Mouse (Mus musculus): ENCODE results near the gene Gabrg1.

Gabrg1 gene

DNA sequence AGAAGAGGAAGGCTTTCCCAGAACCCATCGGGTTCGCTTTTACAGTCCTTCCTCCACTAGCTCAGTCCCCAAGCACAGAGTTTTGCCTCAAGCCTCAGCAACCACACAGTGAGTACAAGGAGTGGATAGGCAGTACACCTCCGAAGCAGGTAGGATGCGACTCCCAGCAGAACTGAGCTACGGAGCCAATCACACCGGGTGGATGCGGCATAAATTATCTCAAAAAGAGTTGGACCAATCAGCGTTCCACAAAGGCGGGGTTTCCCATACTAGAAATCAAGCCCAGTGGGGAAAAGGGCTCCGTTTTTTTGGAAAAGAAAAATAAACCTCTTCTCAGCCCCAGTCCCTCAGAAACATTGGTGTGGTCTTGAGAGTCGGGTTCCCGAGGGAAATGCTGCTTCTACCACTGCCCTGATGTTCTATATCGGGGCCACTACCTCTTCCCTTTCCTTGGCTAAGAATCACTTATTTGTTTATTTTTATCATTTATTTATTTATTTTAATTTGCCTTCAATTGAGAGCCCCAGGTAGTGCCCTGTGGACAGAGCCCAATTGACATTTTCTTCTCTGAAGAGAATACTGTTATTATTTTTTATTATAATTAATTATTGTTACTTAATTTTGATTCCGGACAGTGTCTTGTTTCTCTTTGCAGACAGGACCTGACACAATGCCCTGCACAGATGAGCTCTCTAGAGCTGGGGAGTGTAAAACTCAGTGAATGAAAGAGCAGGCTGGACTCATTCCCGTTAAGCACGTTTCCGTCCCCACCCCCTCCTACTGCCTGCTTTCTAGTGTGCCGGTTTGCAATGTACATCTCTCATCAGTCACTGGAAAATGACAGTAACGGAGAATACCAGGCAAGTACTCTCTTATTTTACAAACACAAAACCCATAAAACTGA, at the start of gene Gabrg1:
TSS of gene Gabrg1 (minus strand) at position 426 of the 904 bp plus-strand sequence.
- DNase-seq (ENCODE audit: low spot score) = no peak

DNA sequence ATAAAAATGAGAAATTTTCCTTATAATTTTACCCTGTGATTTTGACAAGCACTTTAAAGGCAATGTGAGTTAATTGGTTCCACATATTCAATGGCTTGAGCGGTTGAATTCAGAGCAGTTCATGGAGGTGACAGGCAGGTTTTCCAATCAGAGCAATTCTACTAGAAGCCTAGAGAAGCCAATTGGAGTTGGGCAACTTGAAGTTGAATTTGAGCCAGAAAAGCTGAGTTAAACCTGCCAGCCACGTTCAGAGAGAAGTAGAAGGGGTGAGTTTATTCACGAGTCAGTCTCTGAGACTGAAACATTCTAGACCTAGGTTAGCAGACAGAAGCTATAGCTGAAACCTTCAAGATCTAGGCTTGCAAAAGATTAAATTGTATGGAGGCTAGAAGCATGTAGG, 41.6 kb upstream of the Gabrg1 start:
- no peak for DNase-seq (ENCODE audit: low spot score)

DNA sequence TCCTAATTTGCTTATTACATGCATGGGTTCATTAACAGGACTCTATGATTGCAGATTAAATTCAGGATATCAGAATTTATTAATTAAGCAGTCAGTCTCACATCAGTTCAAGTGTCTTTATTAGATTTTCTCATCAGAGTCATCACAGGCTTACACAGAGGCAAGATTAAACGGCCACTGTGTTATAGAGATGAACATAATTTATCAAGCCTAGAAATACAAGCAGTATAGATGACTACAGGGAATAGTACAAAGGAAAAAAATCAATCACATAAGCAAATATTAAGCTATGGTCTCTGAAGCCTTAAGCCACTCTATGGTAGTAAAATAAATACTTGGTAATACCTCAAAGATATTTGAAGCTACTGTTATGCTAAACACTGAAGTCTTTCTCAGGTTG, 27.7 kb upstream of the Gabrg1 start:
- no peak for DNase-seq (ENCODE audit: low spot score)

DNA sequence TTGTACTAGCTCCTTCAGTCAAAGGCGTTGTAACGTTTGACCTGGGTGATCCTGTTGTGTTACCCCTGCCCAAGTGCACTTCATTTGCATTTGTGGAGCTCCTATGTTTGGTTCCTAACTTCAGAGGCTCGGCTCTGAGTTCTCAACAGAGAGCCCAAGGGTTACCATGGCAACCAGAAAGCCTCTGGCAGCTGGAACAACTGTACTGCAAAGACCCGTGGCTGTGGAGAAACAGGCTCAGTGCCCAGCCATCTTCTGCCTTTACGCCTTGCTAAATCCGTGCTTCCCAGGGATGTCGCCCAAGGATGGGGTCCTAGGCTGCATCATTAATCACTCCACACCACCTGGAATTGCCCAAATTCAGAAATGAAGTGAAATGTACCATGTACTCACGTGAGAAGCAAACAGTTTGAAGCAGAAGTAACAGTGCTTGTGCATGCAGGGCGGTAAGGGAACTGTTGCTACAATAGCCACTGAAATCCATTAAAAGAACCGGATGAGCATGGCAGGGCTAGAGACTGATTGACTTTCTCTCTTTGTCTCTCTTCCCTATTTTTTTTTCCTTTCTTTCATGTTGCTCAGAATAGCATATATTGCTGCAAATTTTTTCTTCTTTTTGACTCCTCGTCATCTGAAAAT, 798 bp upstream of the Gabrg1 start:
- no peak for DNase-seq (ENCODE audit: low spot score)

DNA sequence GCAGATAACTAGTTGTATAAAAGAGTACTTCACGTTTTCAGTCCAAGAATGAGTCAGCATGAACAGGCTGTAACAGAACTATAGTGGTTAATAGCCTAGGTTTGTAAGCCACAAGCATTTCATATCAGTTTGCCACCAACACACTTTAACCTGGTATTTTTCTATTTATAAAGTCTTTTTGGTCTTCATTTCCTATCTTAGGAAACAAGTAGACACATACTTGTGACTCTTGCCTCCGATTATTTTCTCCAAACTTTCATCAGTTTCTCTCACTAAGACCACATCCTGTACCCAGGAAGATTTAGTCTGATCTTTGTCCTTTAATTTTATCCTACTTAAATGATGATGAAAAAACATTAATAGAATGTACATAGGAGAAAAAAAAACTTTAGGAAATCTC, 23.7 kb downstream of the Gabrg1 start:
- DNase-seq (ENCODE audit: low spot score) = no peak

DNA sequence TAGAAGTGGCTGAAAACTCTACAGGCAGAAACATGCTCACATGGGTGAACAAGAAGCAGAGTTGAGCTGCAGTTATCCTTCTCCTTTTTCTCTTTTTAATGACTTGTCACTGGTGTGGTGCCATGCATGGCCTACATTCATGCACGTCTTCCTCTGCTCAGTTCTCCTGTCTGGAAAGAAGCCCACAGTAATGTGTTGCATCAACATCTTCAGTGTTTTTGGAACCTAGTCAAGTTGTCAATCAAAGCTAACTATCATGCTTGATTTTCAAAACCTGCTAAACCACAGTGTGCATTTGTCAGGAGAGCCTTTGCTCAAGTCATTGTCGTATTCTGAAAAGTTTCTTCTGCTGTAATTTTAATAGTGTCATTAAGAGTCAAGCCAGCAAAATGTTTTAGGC, 106.3 kb downstream of the Gabrg1 start:
- DNase-seq (ENCODE audit: low spot score) = no peak

DNA sequence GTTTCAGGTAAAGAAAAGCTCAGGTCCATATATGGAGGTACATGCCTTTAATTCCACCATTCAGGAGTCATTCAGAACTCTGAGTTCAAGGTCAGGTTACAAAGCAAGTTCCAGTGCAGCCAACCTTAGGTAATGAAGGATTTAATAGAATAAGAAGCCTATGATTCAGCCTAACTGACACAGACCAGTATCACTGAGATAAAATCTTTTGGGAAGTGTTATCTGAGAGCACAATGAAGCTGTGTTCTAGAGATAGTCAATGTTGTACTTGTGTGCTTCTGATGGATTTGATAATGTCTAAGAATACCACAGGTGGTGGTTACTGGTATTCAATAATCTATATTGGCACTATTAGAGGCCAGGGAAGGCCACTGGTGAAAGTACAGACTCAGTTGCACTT, 138.1 kb downstream of the Gabrg1 start:
- no peak for DNase-seq (ENCODE audit: low spot score)

All from adipocyte (in vitro differentiated cells).